Mouse (Mus musculus) brown adipose tissue, adult 24 weeks (tissue): ENCODE measurements around the gene Jup. TPM values are rescaled to one million over a fixed set of nuclear protein-coding genes. Genes with fewer than 3 reads are reported as not detected.
"Not testable (repeated sequence)": the region's sequence is repeated elsewhere in the genome, so short reads cannot be mapped to it uniquely, and the experiment has no call there.

Experiments used
- H3K27ac ChIP-seq: fragments of 200-500 bp; replicated peaks from 2 replicates; pipeline ENCODE4 v1.5.1; 2012; ENCODE audit warnings: low read depth, mild to moderate bottlenecking, low read length
- H3K4me1 ChIP-seq: fragments of 200-500 bp; 2 replicates; pipeline ENCODE4 v1.6.1; 2012; ENCODE audit warnings: low read length, mixed read lengths; ENCODE audit not compliant: control insufficient read depth, insufficient read depth, insufficient read length
- H3K4me3 ChIP-seq: fragments of 200-500 bp; 2 replicates; pipeline ENCODE4 v1.5.1; 2012; ENCODE audit warnings: low read depth, mild to moderate bottlenecking, low read length, moderate library complexity; ENCODE audit not compliant: insufficient read depth
- polyA plus RNA-seq: library from polyadenylated mRNA; stranded (reverse); fragments of >200 nt; gene quantifications from 2 replicates; pipeline ENCODE4 v1.2.4, GENCODE M21; 2012; ENCODE audit not compliant: missing spikeins, insufficient read depth, insufficient read length

Jup gene
- polyA plus RNA-seq, 1 experiment: 24.9 TPM

DNA sequence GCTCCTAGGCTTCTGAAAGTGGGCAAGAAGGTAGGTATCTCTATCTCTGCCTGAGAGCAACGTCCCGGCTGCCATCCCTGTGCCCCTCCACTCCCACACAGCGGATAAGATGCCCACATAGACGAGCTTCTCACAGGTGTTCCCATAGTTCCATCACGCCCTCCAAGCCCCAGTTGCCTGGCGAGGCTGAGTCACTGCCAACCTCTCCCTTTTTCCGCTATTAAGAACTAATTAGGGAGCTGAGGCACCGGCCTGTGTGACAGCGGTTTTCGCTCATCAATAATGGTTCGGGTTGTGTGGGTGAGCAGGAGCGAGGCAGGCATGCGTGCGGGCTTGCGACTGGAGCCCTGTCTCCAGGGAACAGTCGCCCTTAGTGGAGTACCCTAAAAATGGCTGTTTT is 67.3 kb downstream of the Jup start:
- no peaks in the 10 kb centered on the region for H3K4me1 ChIP-seq
- no peak overlapping the region for H3K4me3 ChIP-seq
- H3K27ac ChIP-seq: no peak overlapping the region

DNA sequence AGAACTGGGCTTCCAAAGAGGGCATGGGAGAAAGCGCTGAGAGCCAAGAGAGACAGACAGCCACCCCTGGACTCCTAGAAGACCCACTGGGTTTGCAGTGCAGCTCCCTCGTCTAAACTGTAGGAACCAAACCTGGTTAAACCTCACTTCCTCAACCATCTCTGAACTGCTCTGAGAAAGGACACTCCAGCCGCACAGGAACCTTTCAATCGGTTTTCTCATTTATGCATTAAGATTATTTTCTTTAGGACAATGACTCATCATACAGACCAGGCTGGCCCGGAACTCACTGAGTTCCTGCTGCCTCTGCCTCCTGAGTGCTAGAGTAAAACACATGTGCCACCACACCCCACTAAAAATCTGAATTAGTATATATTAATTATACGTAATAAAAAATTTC is 69.8 kb downstream of the Jup start:
- no peak overlapping the region for H3K4me3 ChIP-seq
- no peaks in the 10 kb centered on the region for H3K4me1 ChIP-seq
- no peak overlapping the region for H3K27ac ChIP-seq

- no peaks in the 10 kb centered on the region for H3K4me1 ChIP-seq
- H3K27ac ChIP-seq: no peak overlapping the region
- no peak overlapping the region for H3K4me3 ChIP-seq
Observed at GRCm38 (mm10) chr11:100327316-100327715, 70.2 kb downstream of the Jup start.

GRCm38 (mm10) chr11:100325062-100325629 is 72.4 kb downstream of the Jup start:
- H3K4me1 ChIP-seq: no peaks in the 10 kb centered on the region
- H3K4me3 ChIP-seq: no peak overlapping the region
- H3K27ac ChIP-seq: no peak overlapping the region

- H3K4me3 ChIP-seq: no peak overlapping the region
- H3K4me1 ChIP-seq: no peaks in the 10 kb centered on the region
- no peak overlapping the region for H3K27ac ChIP-seq
Observed at GRCm38 (mm10) chr11:100323578-100323977, 74.0 kb downstream of the Jup start.

DNA sequence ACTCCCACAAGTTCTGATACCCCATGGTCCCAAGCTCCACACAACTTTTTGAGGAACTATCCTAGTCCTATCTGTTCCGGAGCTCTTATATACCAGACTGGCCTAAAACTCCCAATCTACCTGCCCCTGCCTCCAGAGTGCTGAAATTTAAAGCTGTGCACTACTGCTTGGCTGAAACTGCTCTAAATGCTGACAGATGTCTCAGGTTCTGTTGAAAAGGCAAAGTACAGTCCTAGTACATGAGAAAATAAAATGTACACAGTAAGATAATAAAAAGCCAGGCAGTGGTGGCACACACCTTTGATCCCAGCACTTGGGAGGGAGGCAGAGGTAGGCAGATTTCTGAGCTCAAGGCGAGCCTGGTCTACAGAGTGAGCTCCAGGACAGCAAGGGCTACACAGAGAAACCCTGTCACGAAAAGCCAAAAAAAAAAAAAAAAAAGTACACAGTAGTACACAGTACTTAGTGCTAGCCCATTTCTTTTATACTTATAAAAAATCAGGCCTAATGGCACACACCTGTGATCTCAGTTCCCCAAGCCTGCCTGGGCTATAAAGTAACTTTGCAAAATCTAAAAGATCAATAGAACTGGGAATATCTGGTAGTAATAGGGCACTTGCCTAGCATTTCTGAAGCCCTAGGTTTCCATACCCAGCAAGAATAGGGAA is 74.8 kb downstream of the Jup start:
- H3K4me1 ChIP-seq: no peaks in the 10 kb centered on the region
- H3K4me3 ChIP-seq: no peak overlapping the region
- H3K27ac ChIP-seq: no peak overlapping the region

DNA sequence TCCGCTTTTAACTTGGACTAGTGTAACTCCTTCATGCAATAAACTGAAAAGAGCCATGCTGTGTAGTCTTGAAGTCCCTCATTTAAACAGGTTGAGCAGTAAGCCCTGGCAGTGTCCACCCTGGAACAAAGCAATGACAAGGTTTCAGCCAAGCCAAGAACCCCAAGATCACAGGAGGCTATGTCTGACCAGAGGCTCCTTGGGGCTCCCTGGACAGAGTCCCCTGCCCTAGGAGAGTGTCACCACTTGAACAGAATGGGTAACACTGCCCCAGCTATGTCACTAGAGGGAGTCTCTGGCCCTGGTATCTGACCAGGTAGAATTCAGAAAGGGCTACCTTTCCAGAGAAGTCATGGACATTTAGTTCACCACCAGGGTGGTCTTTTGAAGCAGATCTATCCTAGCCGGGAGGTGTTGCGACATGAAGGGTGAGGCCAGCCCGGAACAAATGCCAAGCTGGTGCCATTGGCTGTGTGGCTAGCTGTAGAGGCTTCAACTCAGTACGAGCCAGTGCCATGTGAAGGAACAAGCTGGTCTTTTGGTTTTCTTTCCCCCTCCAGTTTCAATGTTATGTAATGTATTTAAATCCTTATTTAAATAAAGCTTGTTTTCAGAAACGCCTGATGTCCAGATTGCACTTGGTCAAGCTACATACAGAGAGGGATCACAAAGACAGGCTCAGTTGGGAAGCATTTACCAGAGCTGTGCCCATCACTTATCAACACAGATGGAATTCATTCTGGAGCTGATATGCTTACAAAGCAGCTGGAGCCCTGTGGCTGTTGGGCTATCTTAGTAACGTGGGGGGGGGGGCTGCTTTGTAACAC is 75.9 kb downstream of the Jup start:
- H3K27ac ChIP-seq, H3K4me3 ChIP-seq, H3K4me1 ChIP-seq: not testable (repeated sequence)

DNA sequence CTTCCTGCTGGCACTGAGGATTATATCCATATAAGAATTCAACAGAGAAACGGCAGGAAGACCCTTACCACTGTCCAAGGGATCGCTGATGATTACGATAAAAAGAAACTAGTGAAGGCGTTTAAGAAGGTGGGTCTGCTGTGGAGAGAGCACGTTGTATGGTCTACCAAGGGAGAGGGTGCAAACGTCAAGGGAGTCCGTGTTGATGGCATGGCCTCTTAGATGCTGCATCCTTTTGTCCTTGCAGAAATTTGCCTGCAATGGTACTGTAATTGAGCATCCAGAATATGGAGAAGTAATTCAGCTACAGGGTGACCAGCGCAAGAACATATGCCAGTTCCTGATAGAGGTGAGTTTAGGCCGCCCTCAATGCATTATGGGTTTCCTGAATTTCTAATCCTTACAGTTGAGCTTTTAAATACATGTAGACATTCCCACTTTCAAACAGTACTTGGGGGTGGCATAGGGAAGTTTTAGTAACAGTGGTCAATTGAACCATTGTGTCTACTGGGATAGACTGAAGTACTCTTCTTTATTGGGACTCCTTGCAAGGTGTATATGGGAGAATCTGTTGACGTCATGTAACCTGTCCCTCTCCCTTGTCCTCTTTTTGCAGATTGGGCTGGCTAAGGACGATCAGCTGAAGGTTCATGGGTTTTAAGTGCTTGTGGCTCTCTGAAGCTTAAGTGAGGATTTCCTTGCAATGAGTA is 76.7 kb downstream of the Jup start:
- peak overlapping the region; percentile 69 for H3K4me3 ChIP-seq
- not testable (repeated sequence) for H3K4me1 ChIP-seq
- H3K27ac ChIP-seq: peak overlapping the region; percentile 18

- Histone ChIP-seq H3K4me3 (peak overlapping the region; percentile 69), H3K4me1 (no peaks in the 10 kb centered on the region), H3K27ac (peak overlapping the region; percentile 92)
Observed at GRCm38 (mm10) chr11:100320172-100320630, 77.4 kb downstream of the Jup start.

GRCm38 (mm10) chr11:100319492-100320171 is 77.9 kb downstream of the Jup start, which contains the start of gene Eif1:
Gene Eif1, plus strand, starts transcription at chr11:100319885.
- H3K4me1 ChIP-seq: no peaks in the 10 kb centered on the region
- peak within 1 kb of the TSS; percentile 69 for H3K4me3 ChIP-seq

More at GRCm38 (mm10) chr11:100319492-100320171, 77.9 kb downstream of the Jup start, which contains the start of gene Eif1:
- H3K27ac ChIP-seq: peak within 1 kb of the TSS; percentile 92

Other genes with a start within 250 kb of the Jup start
- 0.87 TPM in 1 of 2 replicates, not detected in the other for gene Krt19, start 249.1 kb downstream of the Jup start, polyA plus RNA-seq
- gene Krt9, start 204.5 kb downstream of the Jup start, polyA plus RNA-seq: not detected in 2 replicates
- gene Krt14, start 190.2 kb downstream of the Jup start, polyA plus RNA-seq: 0.67 TPM in 1 of 2 replicates, not detected in the other
- not detected in 2 replicates for gene Krt16, start 148.9 kb downstream of the Jup start, polyA plus RNA-seq
- gene Krt17, start 136.7 kb downstream of the Jup start, polyA plus RNA-seq: not detected in 2 replicates
- gene Krt42, start 127.9 kb downstream of the Jup start, polyA plus RNA-seq: not detected in 2 replicates
- gene Eif1, start 77.9 kb downstream of the Jup start, polyA plus RNA-seq: 1,185 and 1,317 TPM in 2 replicates
- not detected in 2 replicates for gene Gast, start 63.4 kb downstream of the Jup start, polyA plus RNA-seq
- not detected in 2 replicates for gene Hap1, start 41.6 kb downstream of the Jup start, polyA plus RNA-seq
- 5.7 and 9.8 TPM in 2 replicates for gene P3h4, start 17.1 kb upstream of the Jup start, polyA plus RNA-seq
- 1.7 and 3.3 TPM in 2 replicates for gene Fkbp10, start 17.9 kb upstream of the Jup start, polyA plus RNA-seq
- 14.7 and 16.3 TPM in 2 replicates for gene Nt5c3b, start 44.0 kb upstream of the Jup start, polyA plus RNA-seq
- gene Klhl10, start 44.2 kb upstream of the Jup start, polyA plus RNA-seq: not detected in 2 replicates
- 2.5 and 3.4 TPM in 2 replicates for gene Klhl11, start 75.0 kb upstream of the Jup start, polyA plus RNA-seq
- gene Acly, start 130.2 kb upstream of the Jup start, polyA plus RNA-seq: 2,639 and 2,906 TPM in 2 replicates
- 28.0 and 35.4 TPM in 2 replicates for gene Ttc25, start 147.8 kb upstream of the Jup start, polyA plus RNA-seq
- 7.7 and 8.4 TPM in 2 replicates for gene Cnp, start 177.1 kb upstream of the Jup start, polyA plus RNA-seq
- gene Nkiras2, start 221.5 kb upstream of the Jup start, polyA plus RNA-seq: 32.0 and 37.6 TPM in 2 replicates
- 246 and 295 TPM in 2 replicates for gene Dnajc7, start 222.4 kb upstream of the Jup start, polyA plus RNA-seq